Mouse (Mus musculus): Measurements from ENCODE around the gene Vmn2r66. TPM values are rescaled to one million over a fixed set of nuclear protein-coding genes. Genes with fewer than 3 reads are reported as not detected.

Vmn2r66 gene
- polyA plus RNA-seq (2016; fragmentation: Nextera tagmentation; extraction: Ambion mirVana): not detected in 2 replicates

- 90% methylated on average over 1 of the region's 1 CpGs for WGBS
- no peak for ATAC-seq (ENCODE audit: low FRiP score)
These were observed at the start of gene Vmn2r66 for GRCm38 (mm10) chr7:85012168-85012567. Vmn2r66 (minus strand) TSS chr7:85012268.

GRCm38 (mm10) chr7:84996694-84997093, 15.4 kb downstream of the Vmn2r66 start:
- H3K27me3 ChIP-seq: no peaks in the 10 kb centered on the region
- H3K4me3 ChIP-seq: no peak overlapping the region
- no peaks in the 10 kb centered on the region for H3K4me1 ChIP-seq
- no peaks in the 10 kb centered on the region; the same call in 1 of the 2 replicates for H3K9me3 ChIP-seq (replicated peaks)
- ATAC-seq (ENCODE audit: low FRiP score): no peak
- H3K27ac ChIP-seq: no peak overlapping the region
- H3K4me2 ChIP-seq (replicated peaks): no peak overlapping the region
- 73% methylated on average over 2 of the region's 2 CpGs for WGBS
- no peaks in the 10 kb centered on the region for H3K36me3 ChIP-seq
- no peak overlapping the region for H3K9ac ChIP-seq

More at GRCm38 (mm10) chr7:85012168-85012567, at the start of gene Vmn2r66:
- Histone ChIP-seq H3K27me3 (no peaks in the 10 kb centered on the region), H3K9ac (no peak within 1 kb of the TSS), H3K27ac (no peak within 1 kb of the TSS), H3K4me2 (replicated peaks) (no peak within 1 kb of the TSS), H3K4me1 (no peaks in the 10 kb centered on the region), H3K9me3 (replicated peaks) (no peaks in the 10 kb centered on the region; the same call in 1 of the 2 replicates), H3K36me3 (no peaks in the 10 kb centered on the region), H3K4me3 (no peak within 1 kb of the TSS)

GRCm38 (mm10) chr7:84964015-84964414, 48.1 kb downstream of the Vmn2r66 start, which contains the start of gene Vmn2r65:
Vmn2r65 (minus strand) TSS chr7:84964115.
- Histone ChIP-seq H3K27me3 (no peaks in the 10 kb centered on the region), H3K4me2 (replicated peaks) (no peak within 1 kb of the TSS), H3K4me3 (no peak within 1 kb of the TSS), H3K9me3 (replicated peaks) (0 out of 2 replicates have a peak, but pooled peaks cover 3% of the 10 kb centered on the region), H3K4me1 (no peaks in the 10 kb centered on the region), H3K9ac (no peak within 1 kb of the TSS), H3K36me3 (no peaks in the 10 kb centered on the region), H3K27ac (no peak within 1 kb of the TSS)
- WGBS: 59% methylated on average over 1 of the region's 1 CpGs
- no peak for ATAC-seq (ENCODE audit: low FRiP score)

Other genes with a start within 250 kb of the Vmn2r66 start
- not detected in 2 replicates for gene Olfr291, start 158.7 kb downstream of the Vmn2r66 start, polyA plus RNA-seq (2016; fragmentation: Nextera tagmentation; extraction: Ambion mirVana)
- gene Vmn2r65, start 48.2 kb downstream of the Vmn2r66 start, polyA plus RNA-seq (2016; fragmentation: Nextera tagmentation; extraction: Ambion mirVana): not detected in 2 replicates
- gene Vmn2r67, start 143.7 kb upstream of the Vmn2r66 start, polyA plus RNA-seq (2016; fragmentation: Nextera tagmentation; extraction: Ambion mirVana): not detected in 2 replicates
- gene Vmn2r68, start 225.5 kb upstream of the Vmn2r66 start, polyA plus RNA-seq (2016; fragmentation: Nextera tagmentation; extraction: Ambion mirVana): not detected in 2 replicates

Data from hindbrain, embryonic 12.5 days (tissue).